Mouse (Mus musculus) megakaryocyte, adult 5-6 weeks (primary cell): Measurements from ENCODE around the gene Usp9x. TPM values are rescaled to one million over a fixed set of nuclear protein-coding genes. Genes with fewer than 3 reads are reported as not detected.

Experiments used
- ATAC-seq: 2 replicates; pipeline ENCODE4 v1.8.0; 2016; ENCODE audit warnings: mild to moderate bottlenecking, inconsistent platforms; ENCODE audit not compliant: poor library complexity, severe bottlenecking
- total RNA-seq, 2 experiments: library from RNA; stranded (forward) in 1 of 2; stranded (reverse) in 1 of 2; fragments of 153-499, 151-499 nt in 1 of 2; fragments of 221-1000, 200-1000 nt in 1 of 2; gene quantifications; 2 replicates each; pipeline versions ENCODE4 v1.2.3 to v1.2.4; 2015 to 2017

Gene Usp9x
- total RNA-seq (2015) = 98.3 and 106 TPM in 2 replicates
- 94.6 and 121 TPM in 2 replicates for total RNA-seq (2017)

- peak; percentile 77 for ATAC-seq
Observed at GRCm38 (mm10) chrX:13071241-13071775, at the start of gene Usp9x. Gene Usp9x (plus strand): TSS chrX:13071498.

DNA sequence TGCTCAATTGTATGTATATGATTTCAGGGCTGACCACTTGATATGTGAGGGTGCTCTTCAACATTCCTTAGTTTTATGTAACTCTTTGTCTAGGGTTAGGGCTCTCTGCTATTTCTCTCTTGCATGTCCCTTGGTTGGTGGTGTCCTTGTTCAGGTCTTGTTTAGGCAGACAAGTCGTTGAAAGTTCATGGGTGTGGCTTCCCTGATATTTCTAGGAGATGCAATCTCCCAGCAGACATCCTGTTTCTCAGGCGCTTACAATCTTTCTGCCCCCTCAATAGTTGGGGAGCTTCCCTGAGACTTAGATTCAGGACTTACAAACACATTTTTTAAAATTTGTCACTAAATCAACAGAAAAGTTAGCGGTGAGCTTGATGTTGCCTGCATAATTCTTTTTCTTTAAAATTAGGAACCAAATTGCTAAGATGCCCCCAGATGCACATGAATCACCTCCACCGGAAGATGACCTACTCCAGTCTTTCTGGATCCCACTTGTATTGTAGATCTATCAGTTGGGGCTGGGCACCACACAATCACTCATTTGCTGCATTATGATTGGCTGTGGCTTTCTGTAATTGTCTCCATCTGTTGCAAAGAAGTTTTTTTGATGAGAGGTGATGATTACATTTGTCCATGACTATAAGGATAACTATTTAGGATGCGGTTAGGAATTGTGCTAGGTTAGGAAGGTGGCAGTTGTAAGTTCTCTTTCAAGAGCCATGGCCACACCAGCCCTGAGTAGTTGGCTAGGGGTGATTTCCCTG lies 48.6 kb upstream of the Usp9x start:
- ATAC-seq = no peak

DNA sequence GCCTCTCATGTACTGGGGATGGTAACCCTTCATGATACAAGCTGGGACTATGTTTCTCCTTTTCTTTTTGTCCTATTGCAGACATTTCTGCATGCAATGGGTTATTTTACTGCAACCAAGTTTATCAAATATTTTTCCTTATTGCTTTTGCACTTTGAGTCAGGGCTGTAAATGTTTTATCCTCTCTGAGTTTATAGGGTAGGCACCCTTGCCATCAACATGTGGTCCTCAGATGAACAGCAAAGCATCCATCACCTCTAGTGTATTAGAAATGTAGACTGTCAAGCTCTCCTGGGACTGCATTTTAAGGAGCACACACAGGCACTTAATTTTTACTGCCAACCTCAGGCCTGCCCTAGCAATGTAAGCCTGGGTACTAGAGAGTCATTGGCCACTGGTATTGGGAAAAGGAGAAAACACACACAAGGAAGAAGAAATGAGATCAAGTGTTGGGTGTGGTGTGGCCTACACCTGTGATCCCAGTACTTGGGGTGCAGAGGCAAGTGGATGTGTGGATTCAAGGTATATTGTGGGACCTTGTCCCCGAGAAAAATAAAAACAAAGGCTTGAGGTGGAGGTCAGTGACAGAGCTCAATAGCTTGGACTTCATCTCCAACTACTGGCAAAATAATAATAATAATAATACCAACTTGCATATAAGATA lies 46.6 kb upstream of the Usp9x start:
- no peak for ATAC-seq

DNA sequence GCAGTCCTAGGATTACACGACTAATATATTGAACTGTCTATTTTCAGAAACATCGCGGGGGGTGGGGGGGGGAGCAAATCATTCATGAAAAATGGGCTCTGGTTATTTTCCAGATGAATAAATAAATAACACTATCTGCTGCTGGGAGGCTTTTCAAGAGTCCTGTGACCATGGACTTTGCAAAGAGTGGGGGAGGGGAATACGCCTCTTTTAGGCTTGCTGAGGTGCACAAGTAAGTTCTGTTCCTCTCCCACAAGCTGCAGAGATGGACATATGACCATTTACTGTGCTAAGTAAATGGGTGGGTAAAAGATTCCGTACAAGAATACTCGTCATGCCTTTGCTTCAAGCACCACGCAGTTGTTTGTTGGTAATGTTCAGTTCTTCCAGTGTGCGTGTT lies 46.0 kb upstream of the Usp9x start:
- no peak for ATAC-seq

DNA sequence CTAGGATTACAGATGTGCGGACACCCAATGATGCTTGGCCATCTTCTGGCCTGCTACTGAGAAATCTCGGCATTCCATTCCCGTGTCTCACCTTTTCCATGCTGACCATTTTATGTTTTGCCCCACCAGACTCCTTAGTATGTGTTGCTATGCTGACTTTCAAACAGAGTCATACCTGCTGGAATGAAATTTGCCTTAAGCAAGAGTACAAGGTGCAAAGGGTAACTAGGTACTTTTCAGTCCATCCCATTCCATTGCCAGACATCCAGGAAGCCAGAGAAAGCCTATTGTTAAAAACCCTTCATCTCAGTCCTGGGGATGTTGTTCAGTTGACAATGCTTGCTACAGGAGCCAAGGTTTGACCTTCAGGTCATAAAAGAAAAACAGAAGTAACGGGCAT lies 43.1 kb upstream of the Usp9x start:
- no peak for ATAC-seq

GRCm38 (mm10) chrX:13029996-13030395 lies 41.3 kb upstream of the Usp9x start:
- ATAC-seq = no peak

- no peak for ATAC-seq
Observed at GRCm38 (mm10) chrX:13037085-13037484, 34.2 kb upstream of the Usp9x start.

- ATAC-seq = no peak
Observed at GRCm38 (mm10) chrX:13039211-13039610, 32.1 kb upstream of the Usp9x start.

- no peak for ATAC-seq
Observed at GRCm38 (mm10) chrX:13040391-13040790, 30.9 kb upstream of the Usp9x start.

DNA sequence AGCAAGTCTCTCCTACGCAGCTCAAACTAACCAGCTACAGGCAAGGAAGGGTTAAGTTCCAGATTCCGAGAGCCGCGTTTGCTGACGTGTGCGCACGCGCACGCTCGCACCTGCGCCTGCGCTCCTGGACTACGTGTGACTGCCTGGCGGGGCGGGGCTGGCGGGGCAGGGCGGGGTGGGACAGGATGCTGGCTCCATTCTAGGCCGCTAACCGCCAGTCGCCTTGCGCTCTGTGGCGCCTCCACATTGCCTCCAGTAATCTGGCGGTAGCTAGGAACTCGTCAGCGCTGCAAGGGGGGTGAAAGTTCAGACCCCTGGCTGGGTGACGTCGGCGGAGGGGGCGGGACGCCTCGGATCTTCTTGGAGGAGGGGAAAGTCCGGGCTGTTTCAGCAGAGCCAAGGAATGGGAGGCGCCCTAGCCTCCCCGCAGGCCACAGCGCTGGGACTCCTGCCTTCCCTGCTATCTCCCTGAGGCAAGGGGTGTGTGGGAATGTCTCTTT lies 29.6 kb upstream of the Usp9x start:
- peak; percentile 100 for ATAC-seq

DNA sequence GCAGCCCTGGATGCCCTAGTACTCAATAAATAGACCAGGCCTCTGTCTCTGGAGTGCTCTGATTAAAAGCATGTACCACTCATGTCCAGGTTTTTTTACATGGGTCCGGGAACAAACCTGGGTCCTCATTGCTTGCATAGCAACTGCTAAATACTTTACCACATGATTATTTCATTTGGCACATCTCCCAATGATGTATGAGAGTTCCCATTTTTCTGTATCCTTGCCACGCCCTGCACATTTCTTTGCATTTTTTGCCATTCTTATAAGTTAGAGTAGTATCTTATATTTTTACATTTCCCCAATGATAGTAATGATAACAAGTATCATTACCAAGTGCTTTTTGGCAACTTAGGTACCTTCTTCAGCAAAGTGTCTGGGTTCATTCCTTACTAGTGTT lies 27.5 kb upstream of the Usp9x start:
- no peak for ATAC-seq

DNA sequence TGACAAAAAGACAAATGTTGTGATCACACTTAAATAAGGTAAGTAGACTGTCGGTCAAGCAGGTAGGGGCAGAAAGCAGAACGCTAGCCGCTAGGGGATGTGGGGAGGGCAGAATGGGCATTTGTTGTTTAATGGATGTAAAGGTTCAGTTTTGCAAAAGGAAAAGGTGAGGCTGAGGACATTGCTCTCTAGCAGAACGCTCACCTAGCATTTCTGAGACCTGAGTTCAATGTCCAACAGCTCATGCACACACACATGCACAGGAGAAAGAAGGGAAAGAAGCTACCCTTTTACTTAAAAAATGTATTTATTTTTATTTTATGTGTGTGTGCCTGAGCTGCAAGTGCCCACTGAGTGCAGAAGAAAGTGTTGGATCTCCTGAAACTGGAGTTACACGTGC lies 26.6 kb upstream of the Usp9x start:
- ATAC-seq = no peak

DNA sequence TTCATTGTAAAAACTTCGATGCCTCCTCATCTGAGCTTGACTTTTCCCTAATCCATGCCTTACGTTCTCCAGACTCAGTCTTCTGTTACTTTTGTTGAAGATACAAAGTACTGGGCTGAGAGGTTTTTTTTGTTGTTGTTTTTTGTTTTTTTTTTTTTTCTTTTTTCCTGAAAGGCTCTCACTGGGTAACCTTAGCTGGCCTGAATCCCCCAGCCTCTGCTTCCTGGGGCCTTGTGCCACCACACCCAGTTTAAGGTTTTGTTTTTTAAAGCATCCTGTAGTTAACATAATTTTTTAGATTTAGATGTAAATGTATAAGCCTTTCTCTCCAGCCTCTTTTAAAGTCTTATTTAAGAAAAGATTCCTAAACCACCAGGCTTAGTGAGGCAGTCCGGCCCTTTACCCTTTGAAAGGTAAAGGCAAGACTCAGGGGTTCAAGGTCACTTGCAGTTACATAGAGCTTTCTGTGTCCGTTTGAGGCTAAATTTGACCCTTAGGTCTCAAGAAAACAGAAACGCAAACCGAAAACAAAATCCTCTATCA lies 24.3 kb upstream of the Usp9x start:
- ATAC-seq = no peak

- no peak for ATAC-seq
Observed at GRCm38 (mm10) chrX:13047631-13048345, 23.5 kb upstream of the Usp9x start.

DNA sequence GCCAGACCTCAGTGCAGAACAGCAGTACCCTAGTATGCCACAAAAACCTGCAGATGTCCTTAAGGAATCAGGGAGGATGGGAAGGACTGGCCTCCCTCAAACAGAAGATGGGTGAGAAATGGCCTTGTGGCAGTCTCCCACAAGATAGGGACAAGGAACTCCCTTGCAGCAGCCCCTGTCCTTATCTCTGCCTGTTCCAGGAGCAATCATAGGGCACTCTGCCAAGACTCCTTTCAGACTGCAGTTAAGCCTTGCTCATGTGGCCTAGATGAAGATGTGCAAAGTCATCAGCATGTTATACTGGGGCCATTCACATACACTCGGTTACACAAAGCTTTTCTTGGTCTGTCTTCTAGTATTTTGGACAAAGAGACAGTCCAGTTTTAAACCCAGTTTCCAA lies 16.7 kb upstream of the Usp9x start:
- no peak for ATAC-seq

DNA sequence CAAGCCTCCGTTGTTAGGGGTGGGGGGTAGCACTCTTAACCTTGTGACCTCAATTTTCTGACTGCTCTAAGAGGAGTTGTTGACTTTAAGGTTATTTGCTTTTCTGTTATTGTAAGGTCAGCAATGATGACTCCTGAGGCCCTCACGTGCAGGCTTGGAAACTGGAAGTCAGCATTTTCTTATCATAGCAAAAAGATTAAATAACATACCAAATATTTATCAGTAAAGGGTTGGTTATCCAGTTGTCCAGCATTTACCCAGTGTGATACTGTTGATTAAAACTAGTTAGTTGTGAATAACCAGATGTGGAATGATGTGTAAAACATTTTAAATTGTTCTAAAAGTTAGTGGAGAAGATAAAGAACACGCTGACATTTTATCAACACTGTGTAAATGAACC lies 9.3 kb upstream of the Usp9x start:
- no peak for ATAC-seq

DNA sequence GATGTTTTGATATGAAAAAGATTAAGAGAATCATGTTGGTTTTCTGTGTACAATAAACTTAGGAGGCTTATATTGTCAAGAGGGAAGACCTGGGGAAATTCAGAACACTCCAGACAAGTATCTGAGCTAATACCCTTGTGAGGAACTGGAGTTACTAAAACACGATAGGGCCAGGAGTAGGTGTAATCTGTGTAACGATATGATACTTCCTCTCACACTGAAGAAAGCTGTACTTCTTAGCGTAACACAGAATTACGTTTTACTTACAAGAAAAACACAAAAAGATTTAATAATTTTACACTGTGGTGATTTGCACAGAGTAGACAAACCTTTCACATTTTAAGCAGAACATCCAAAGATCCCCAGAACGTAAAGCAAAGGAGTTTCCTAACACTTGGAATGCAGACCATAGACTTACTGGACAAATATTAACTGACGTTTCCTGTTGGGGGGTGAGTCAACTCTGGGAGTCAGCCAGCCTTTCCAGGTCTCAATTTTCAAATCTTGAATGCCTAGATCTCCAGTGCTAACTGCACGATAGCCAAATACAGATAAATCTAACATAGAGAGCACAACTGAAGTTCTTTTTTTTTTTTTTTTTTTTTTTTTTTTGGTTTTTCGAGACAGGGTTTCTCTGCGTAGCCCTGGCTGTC lies 6.9 kb upstream of the Usp9x start:
- ATAC-seq = no peak

GRCm38 (mm10) chrX:13070206-13070572 lies 1.1 kb upstream of the Usp9x start:
- ATAC-seq = no peak

DNA sequence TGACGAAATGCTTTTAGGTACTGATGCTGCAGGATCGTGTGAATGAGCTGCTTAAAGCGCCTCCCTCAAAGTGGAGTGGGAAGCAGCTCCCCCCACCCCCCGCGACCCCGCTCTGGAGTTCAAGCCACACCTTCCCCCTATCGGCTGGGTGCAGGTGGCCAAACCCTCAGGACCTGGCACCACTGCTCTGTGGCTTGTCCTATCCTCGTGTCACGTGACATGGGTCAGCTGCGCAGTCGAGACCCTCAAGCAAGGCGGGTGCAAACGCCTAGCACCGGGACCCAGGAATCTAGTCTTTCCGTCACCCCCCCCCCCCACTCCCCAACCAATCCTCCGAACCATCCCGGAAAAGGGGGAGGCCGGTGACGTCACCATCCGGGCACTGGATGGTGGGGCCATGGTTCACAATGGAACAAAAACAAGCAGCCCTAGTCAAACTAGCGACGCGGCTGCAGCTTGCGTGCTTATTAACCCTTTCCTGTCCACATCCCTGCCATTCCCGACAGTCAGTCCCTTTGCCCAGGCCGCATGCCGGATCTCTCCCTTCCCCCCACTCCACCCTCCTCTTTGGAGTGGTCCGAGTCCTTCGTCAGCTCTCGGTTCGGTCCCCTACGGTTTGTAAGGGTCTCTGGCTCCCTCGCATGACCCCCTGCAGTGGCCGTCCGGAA lies 591 bp upstream of the Usp9x start:
- peak; percentile 33 for ATAC-seq
